Mouse (Mus musculus): ENCODE results near the gene Ubap1. TPM values are rescaled to one million over a fixed set of nuclear protein-coding genes. Genes with fewer than 3 reads are reported as not detected.
A peak's percentile ranks its signal among the peaks of the same experiment; 100 is the strongest.

The Ubap1 gene
- 10 to 100 TPM; 52.9 to 56.1 TPM for total RNA-seq (2021)
- long read RNA-seq, experiment 1, transcript Ubap1-201 (7 exons, 3,456 nt), result major isoform, 42 of 72 reads
- long read RNA-seq, experiment 1, transcript Ubap1-202 (6 exons, 2,514 nt), result minor isoform, 6 of 72 reads
- long read RNA-seq, experiment 1, partial matches to known transcripts, result 2 of 72 reads
- long read RNA-seq, experiment 1, other reads (novel, unspliced or antisense), result 22 of 72 reads
- long read RNA-seq, experiment 2, transcript Ubap1-201 (7 exons, 3,456 nt), result major isoform, 69 of 104 reads
- long read RNA-seq, experiment 2, transcript Ubap1-202 (6 exons, 2,514 nt), result minor isoform, 7 of 104 reads
- long read RNA-seq, experiment 2, partial matches to known transcripts, result 6 of 104 reads
- long read RNA-seq, experiment 2, other reads (novel, unspliced or antisense), result 22 of 104 reads

- DNase-seq (ENCODE audit: low spot score in 2 of 2), result peak; percentile 86 to 88
Measured at GRCm38 (mm10) chr4:41348584-41349198, at the start of gene Ubap1. Gene Ubap1 (plus strand): TSS chr4:41348996.

DNA sequence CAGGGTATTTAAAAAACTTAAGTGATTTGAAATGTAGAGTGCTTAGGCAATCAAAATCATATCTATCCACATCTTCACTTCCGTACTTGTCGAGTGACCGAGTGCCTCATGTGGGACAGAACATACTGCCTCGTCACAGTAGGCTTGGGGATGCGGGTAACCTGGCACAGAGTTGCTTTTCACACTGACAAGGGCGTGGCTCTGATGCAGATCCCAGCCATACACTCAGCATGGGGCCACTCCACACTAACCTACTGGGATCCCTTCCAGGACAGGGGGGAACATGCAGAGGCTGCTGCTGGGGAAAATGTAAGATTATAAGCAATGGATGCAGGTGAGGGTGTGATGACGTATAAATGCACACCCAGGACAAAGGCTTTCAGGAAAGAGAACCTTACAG is 45.1 kb upstream of the Ubap1 start:
- no peak for DNase-seq (ENCODE audit: low spot score in 2 of 2)

- DNase-seq (ENCODE audit: low spot score in 2 of 2), result no peak
Measured at GRCm38 (mm10) chr4:41304302-41304701, 44.5 kb upstream of the Ubap1 start.

DNA sequence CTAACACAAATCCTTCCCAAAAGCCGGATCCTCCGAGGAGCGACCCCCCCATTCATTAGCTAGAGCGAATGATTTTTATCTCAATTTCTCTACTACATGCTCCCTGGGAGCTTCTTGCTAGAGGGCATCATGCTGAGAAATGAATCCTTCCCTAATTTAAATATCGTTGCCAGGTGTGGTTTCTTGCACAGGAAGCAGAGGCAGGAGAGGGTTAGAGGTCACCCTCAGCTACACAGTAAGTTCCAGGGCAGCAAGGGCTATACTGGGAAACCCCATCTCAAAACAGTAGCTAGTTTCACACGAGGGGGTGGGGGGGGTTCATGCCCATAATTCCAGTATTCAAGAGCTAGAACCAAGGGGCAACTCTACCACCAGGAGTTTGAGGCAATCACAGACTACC is 41.4 kb upstream of the Ubap1 start:
- no peak for DNase-seq (ENCODE audit: low spot score in 2 of 2)

- no peak for DNase-seq (ENCODE audit: low spot score in 2 of 2)
Measured at GRCm38 (mm10) chr4:41310567-41311563, 37.9 kb upstream of the Ubap1 start.

GRCm38 (mm10) chr4:41313722-41314121 is 35.1 kb upstream of the Ubap1 start:
- no peak for DNase-seq (ENCODE audit: low spot score in 2 of 2)

DNA sequence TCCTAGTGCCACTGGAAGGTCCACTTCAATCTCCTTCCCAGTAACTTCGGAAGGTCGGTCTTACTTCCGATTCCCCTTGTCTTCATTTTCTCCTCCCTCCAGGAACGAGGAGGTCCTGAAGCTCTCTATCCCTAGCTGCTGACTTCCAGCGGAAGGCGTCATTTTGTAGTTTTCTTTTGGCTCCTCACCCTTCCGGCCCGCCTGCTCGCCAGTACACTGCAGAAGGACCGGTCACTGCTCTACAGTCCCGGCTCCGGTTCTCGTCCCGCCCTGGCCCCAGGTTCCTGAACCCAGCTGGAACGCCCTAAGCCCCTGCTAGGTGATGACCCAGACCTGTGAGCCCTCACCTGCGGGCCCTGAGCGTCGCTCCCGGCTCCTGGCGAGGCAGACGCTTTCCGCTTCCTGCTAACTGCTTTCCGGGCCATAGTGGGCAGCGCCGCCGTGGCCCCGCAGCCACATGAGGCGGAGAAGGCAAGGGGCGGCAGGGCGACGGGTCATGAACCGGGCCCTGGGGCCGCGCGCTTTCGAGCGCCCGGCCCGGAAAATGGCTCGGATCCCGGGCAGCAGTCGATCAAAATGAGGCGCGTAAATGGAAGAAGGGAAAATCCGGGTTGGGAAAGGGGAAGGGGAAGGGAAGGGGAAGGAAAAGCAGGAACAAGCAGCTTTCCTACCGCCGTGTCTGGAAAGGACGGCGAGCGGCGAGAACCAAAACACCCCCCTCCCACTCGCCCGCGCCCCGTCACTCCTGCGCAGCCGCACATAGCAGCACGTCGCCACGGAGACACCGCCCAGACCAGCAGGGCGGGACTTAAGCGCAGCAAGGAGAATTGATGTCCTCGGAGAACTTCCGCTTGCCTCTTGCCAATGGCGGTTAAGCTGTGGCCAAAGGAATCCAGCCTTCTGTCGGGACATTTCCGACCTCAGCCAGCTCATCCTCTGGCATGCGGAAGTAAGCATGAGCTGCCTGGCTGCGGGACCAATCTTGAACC is 34.4 kb upstream of the Ubap1 start, which contains the start of gene Dcaf12:
Dcaf12 (minus strand) TSS at position 749 of the 989 bp plus-strand sequence.
- DNase-seq (ENCODE audit: low spot score in 2 of 2), result peak; percentile 87 to 90

GRCm38 (mm10) chr4:41315173-41315572 is 33.6 kb upstream of the Ubap1 start:
- no peak for DNase-seq (ENCODE audit: low spot score in 2 of 2)

- DNase-seq (ENCODE audit: low spot score in 2 of 2), result no peak
Measured at GRCm38 (mm10) chr4:41318267-41318666, 30.5 kb upstream of the Ubap1 start.

- no peak for DNase-seq (ENCODE audit: low spot score in 2 of 2)
Measured at GRCm38 (mm10) chr4:41320971-41321370, 27.8 kb upstream of the Ubap1 start.

DNA sequence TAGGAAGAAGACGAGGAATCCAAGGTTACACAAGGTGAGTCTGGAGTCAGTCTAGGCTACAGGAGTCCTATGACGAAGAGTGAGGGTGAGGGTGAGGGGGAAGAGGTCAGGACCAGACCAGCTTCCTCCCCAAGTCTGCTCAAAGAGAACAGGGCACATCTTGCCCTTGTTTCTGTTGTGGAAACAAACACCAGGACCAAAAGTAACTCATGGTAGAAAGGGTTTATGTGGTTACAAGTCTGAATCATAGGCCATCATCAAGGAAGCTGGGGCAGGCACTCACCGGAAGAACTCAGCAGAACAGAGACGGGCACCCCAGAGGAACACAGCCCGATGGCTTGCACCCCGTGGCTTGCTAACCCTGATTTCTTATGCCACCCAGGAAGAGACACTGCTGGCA is 21.9 kb upstream of the Ubap1 start:
- no peak for DNase-seq (ENCODE audit: low spot score in 2 of 2)

- no peak for DNase-seq (ENCODE audit: low spot score in 2 of 2)
Measured at GRCm38 (mm10) chr4:41329481-41329880, 19.3 kb upstream of the Ubap1 start.

GRCm38 (mm10) chr4:41331085-41331484 is 17.7 kb upstream of the Ubap1 start:
- DNase-seq (ENCODE audit: low spot score in 2 of 2), result no peak

- DNase-seq (ENCODE audit: low spot score in 2 of 2), result no peak
Measured at GRCm38 (mm10) chr4:41331698-41332421, 16.9 kb upstream of the Ubap1 start.

DNA sequence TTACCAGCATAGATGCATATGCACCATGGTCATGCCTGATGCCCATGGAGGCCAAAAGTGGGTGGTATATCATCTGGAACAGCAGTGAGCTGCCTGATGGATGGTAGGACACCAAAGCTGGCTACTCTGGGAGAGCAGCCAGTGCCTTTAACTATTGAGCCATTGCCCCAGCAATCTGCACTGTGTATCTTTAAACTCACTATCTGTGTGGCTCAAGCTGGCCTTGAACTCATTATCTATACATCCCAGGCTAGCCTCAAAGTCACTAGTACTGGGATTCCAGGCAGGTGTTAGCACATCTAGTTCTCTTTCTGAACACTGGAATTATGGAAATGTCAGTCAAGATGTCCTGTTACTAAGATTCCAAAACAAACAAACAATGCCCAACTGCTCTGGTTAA is 12.2 kb upstream of the Ubap1 start:
- DNase-seq (ENCODE audit: low spot score in 2 of 2), result no peak

DNA sequence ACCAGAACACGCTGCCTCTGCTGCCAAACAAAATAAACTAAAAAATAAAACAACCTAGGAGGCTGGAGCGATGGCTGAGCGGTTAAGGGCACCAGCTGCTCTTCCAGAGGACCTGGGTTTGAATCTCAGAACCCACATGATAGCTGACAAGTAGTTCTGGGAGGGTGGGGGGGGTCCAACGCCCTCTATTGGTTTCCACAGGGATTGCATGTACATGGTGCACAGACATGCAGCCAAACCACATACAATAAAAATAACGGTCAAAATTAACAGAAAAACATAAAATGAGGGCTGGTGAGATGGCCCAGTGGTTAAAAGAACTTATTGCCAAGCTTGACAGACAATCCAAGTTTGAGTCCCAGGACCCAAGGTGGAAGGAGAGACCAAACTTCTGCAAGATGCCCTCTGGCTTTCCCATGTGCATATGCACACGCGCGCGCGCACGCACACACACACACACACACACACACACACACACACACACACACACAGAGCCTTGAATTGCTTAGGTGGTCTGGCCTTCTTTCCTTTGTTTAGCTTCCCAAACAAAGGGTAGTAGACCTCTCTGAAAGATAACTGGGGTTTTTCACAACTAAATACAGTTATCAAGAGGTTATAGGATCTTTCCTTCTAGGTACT is 7.8 kb upstream of the Ubap1 start:
- no peak for DNase-seq (ENCODE audit: low spot score in 2 of 2)

- DNase-seq (ENCODE audit: low spot score in 2 of 2), result no peak
Measured at GRCm38 (mm10) chr4:41346011-41346410, 2.8 kb upstream of the Ubap1 start.

DNA sequence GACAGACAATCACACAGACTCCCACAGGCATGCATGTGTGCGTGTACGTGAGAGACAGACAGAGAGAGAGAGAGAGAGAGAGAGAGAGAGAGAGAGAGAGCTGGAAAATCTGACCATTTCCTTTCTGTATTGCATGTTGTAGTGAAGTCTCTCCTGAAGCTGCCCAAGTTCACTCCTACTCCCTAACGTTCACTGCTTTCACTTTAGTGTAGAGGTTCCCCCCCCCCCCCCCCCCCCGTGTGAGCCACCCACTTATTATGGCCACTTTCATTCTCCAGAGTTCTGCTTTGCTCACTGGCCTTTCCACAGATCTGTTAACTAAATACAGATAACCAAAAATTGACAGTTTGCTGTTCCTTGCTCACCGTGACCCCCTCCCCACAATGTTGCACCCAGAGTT is 957 bp upstream of the Ubap1 start:
- DNase-seq (ENCODE audit: low spot score in 2 of 2), result no peak

GRCm38 (mm10) chr4:41349199-41349591 is 399 bp downstream of the Ubap1 start:
- DNase-seq (ENCODE audit: low spot score in 2 of 2), result peak in 1 of 2 experiments; percentile 27
